Mouse (Mus musculus): Measurements from ENCODE around the gene Nt5c1b. TPM values are rescaled to one million over a fixed set of nuclear protein-coding genes. Genes with fewer than 3 reads are reported as not detected.

Gene Nt5c1b
- polyA plus RNA-seq, 1 experiment = 541 TPM

- Histone ChIP-seq H3K4me1 (ENCODE audit: control insufficient read depth, insufficient read depth, low read length) (no peaks in the 10 kb centered on the region), H3K4me3 (ENCODE audit: control insufficient read depth, low read depth, low read length) (no peak overlapping the region), H3K36me3 (ENCODE audit: control insufficient read depth, insufficient read depth, low read length) (no peaks in the 10 kb centered on the region), H3K27ac (ENCODE audit: control insufficient read depth, insufficient read depth, low read depth, low read length) (no peak overlapping the region), H3K27me3 (ENCODE audit: control insufficient read depth, insufficient read depth, low read length) (no peaks in the 10 kb centered on the region)
- no peak for TF ChIP-seq POLR2A (IDR thresholded peaks at IDR 0.05; ENCODE audit: control insufficient read depth, low read depth, low read length)
Observed at GRCm38 (mm10) chr12:10400788-10401187, 31.0 kb downstream of the Nt5c1b start.

GRCm38 (mm10) chr12:10402421-10403115 lies 32.8 kb downstream of the Nt5c1b start:
- TF ChIP-seq CTCF (IDR thresholded peaks at IDR 0.05; ENCODE audit: control insufficient read depth, insufficient read depth, insufficient replicate concordance, low read depth, low read length) (no peak), POLR2A (IDR thresholded peaks at IDR 0.05; ENCODE audit: control insufficient read depth, low read depth, low read length) (no peak)
- H3K4me3 ChIP-seq (ENCODE audit: control insufficient read depth, low read depth, low read length) = no peak overlapping the region
- H3K27me3 ChIP-seq (ENCODE audit: control insufficient read depth, insufficient read depth, low read length) = no peaks in the 10 kb centered on the region

GRCm38 (mm10) chr12:10410511-10411179 lies 40.9 kb downstream of the Nt5c1b start:
- no peaks in the 10 kb centered on the region for H3K27me3 ChIP-seq (ENCODE audit: control insufficient read depth, insufficient read depth, low read length)
- peaks cover 4% of the 10 kb centered on the region; the same call in 1 of the 2 replicates for H3K4me1 ChIP-seq (ENCODE audit: control insufficient read depth, insufficient read depth, low read length)
- no peaks in the 10 kb centered on the region for H3K36me3 ChIP-seq (ENCODE audit: control insufficient read depth, insufficient read depth, low read length)
- TF ChIP-seq CTCF (IDR thresholded peaks at IDR 0.05; ENCODE audit: control insufficient read depth, insufficient read depth, insufficient replicate concordance, low read depth, low read length) (no peak), POLR2A (IDR thresholded peaks at IDR 0.05; ENCODE audit: control insufficient read depth, low read depth, low read length) (no peak)
- no peak overlapping the region for H3K27ac ChIP-seq (ENCODE audit: control insufficient read depth, insufficient read depth, low read depth, low read length)
- no peak overlapping the region for H3K4me3 ChIP-seq (ENCODE audit: control insufficient read depth, low read depth, low read length)

More at GRCm38 (mm10) chr12:10402421-10403115, 32.8 kb downstream of the Nt5c1b start:
- Histone ChIP-seq H3K36me3 (ENCODE audit: control insufficient read depth, insufficient read depth, low read length) (no peaks in the 10 kb centered on the region), H3K27ac (ENCODE audit: control insufficient read depth, insufficient read depth, low read depth, low read length) (no peak overlapping the region), H3K4me1 (ENCODE audit: control insufficient read depth, insufficient read depth, low read length) (no peaks in the 10 kb centered on the region)

GRCm38 (mm10) chr12:10411453-10411852 lies 41.7 kb downstream of the Nt5c1b start:
- no peak overlapping the region for H3K4me3 ChIP-seq (ENCODE audit: control insufficient read depth, low read depth, low read length)
- TF ChIP-seq CTCF (IDR thresholded peaks at IDR 0.05; ENCODE audit: control insufficient read depth, insufficient read depth, insufficient replicate concordance, low read depth, low read length) (no peak), POLR2A (IDR thresholded peaks at IDR 0.05; ENCODE audit: control insufficient read depth, low read depth, low read length) (no peak)
- no peaks in the 10 kb centered on the region for H3K36me3 ChIP-seq (ENCODE audit: control insufficient read depth, insufficient read depth, low read length)
- H3K27me3 ChIP-seq (ENCODE audit: control insufficient read depth, insufficient read depth, low read length) = no peaks in the 10 kb centered on the region
- peaks cover 4% of the 10 kb centered on the region; the same call in 1 of the 2 replicates for H3K4me1 ChIP-seq (ENCODE audit: control insufficient read depth, insufficient read depth, low read length)
- no peak overlapping the region for H3K27ac ChIP-seq (ENCODE audit: control insufficient read depth, insufficient read depth, low read depth, low read length)

GRCm38 (mm10) chr12:10422347-10422746 lies 52.6 kb downstream of the Nt5c1b start:
- TF ChIP-seq POLR2A (IDR thresholded peaks at IDR 0.05; ENCODE audit: control insufficient read depth, low read depth, low read length) (no peak), CTCF (IDR thresholded peaks at IDR 0.05; ENCODE audit: control insufficient read depth, insufficient read depth, insufficient replicate concordance, low read depth, low read length) (no peak)
- Histone ChIP-seq H3K4me3 (ENCODE audit: control insufficient read depth, low read depth, low read length) (no peak overlapping the region), H3K4me1 (ENCODE audit: control insufficient read depth, insufficient read depth, low read length) (no peaks in the 10 kb centered on the region), H3K27ac (ENCODE audit: control insufficient read depth, insufficient read depth, low read depth, low read length) (no peak overlapping the region), H3K36me3 (ENCODE audit: control insufficient read depth, insufficient read depth, low read length) (no peaks in the 10 kb centered on the region), H3K27me3 (ENCODE audit: control insufficient read depth, insufficient read depth, low read length) (no peaks in the 10 kb centered on the region)

- TF ChIP-seq CTCF (IDR thresholded peaks at IDR 0.05; ENCODE audit: control insufficient read depth, insufficient read depth, insufficient replicate concordance, low read depth, low read length) = no peak
- Histone ChIP-seq H3K4me3 (ENCODE audit: control insufficient read depth, low read depth, low read length) (no peak overlapping the region), H3K4me1 (ENCODE audit: control insufficient read depth, insufficient read depth, low read length) (no peaks in the 10 kb centered on the region), H3K27ac (ENCODE audit: control insufficient read depth, insufficient read depth, low read depth, low read length) (no peak overlapping the region), H3K36me3 (ENCODE audit: control insufficient read depth, insufficient read depth, low read length) (no peaks in the 10 kb centered on the region), H3K27me3 (ENCODE audit: control insufficient read depth, insufficient read depth, low read length) (no peaks in the 10 kb centered on the region)
Observed at GRCm38 (mm10) chr12:10425982-10426863, 56.5 kb downstream of the Nt5c1b start.

GRCm38 (mm10) chr12:10430999-10431398 lies 61.2 kb downstream of the Nt5c1b start:
- H3K27me3 ChIP-seq (ENCODE audit: control insufficient read depth, insufficient read depth, low read length) = no peaks in the 10 kb centered on the region
- TF ChIP-seq CTCF (IDR thresholded peaks at IDR 0.05; ENCODE audit: control insufficient read depth, insufficient read depth, insufficient replicate concordance, low read depth, low read length) (no peak), POLR2A (IDR thresholded peaks at IDR 0.05; ENCODE audit: control insufficient read depth, low read depth, low read length) (no peak)
- H3K27ac ChIP-seq (ENCODE audit: control insufficient read depth, insufficient read depth, low read depth, low read length) = no peak overlapping the region
- no peaks in the 10 kb centered on the region for H3K4me1 ChIP-seq (ENCODE audit: control insufficient read depth, insufficient read depth, low read length)
- no peak overlapping the region for H3K4me3 ChIP-seq (ENCODE audit: control insufficient read depth, low read depth, low read length)
- no peaks in the 10 kb centered on the region for H3K36me3 ChIP-seq (ENCODE audit: control insufficient read depth, insufficient read depth, low read length)
